29 mouse cellular contexts compared by ENCODE assay signal in the genomic region with DNA sequence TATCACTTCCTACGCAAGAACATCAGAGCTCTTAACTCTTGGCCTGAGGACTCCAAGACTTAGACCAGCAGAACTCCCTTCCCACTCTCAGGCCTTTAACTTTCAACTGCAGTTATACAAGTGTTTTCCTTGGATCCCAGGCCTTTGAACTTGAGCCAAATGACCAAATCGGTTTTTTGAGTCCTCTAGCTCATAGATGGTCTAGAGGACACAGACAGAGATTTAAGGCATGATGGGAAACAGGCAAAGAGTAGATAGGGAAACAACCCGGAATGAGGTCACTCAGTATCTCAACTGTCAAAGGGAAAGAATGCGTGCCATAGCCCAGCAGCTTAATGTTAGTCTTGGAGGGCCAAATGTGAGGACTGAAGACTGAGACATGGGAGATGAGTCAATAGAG. TPM values are rescaled to one million over a fixed set of nuclear protein-coding genes. Genes with fewer than 3 reads are reported as not detected.
DNase-seq lines count a peak whose midpoint lies in the region; ATAC-seq and TF ChIP-seq lines count a peak whose summit lies in the region.
"Had no signal": no experiment of that assay in that cellular context is flagged by ENCODE, and none has a peak within 500 bp of the region (broad histone marks: within the 10 kb centered on the region; RNA-seq: fewer than 3 reads in every experiment).

No protein-coding gene starts in this region.

- no peaks in the 10 kb centered on the region for H3K27me3 ChIP-seq in kidney, postnatal 0 days (ENCODE audit: insufficient read depth, low read length)
- H3K27me3 ChIP-seq in kidney, embryonic 16.5 days (ENCODE audit: insufficient read depth, low read length), result no peaks in the 10 kb centered on the region
- H3K27me3 ChIP-seq: embryonic facial prominence, embryonic 15.5 days; intestine, embryonic 15.5 days; limb, embryonic 12.5 days; liver, embryonic 15.5 days; lung, embryonic 15.5 days; midbrain, embryonic 13.5 days; neural tube, embryonic 15.5 days had no signal

- peak; percentile 40 for DNase-seq in kidney, postnatal 0 days (ENCODE audit: low spot score)
- peak; percentile 57 for DNase-seq in heart, adult 8-10 months (ENCODE audit: low spot score)
- DNase-seq in heart, postnatal 10 days, result peak; percentile 74 to 76
- peak; percentile 31 for DNase-seq in skeletal muscle tissue, adult 2 months (ENCODE audit: low read depth, low spot score)
- DNase-seq in thymus, postnatal 14 days, result no peak
- DNase-seq in left cerebral cortex, adult 9 months (ENCODE audit: low spot score in 2 of 2), result no peak
- DNase-seq: adrenal gland, adult 8-10 months; B cell, adult 2 months; cerebellum, adult 8-10 months; cerebellum, postnatal 25 days; gastrocnemius, postnatal 14 days; kidney, adult 8-10 months; lung, postnatal 4 days; retina, postnatal 1 day; right cerebral cortex, postnatal 14 days; thymus, postnatal 25 days had no signal

- H3K9me3 ChIP-seq in kidney, postnatal 0 days (replicated peaks; ENCODE audit: low read length), result no peaks in the 10 kb centered on the region
- no peaks in the 10 kb centered on the region for H3K9me3 ChIP-seq in kidney, embryonic 16.5 days (ENCODE audit: low read length)
- H3K9me3 ChIP-seq: embryonic facial prominence, embryonic 10.5 days; embryonic facial prominence, embryonic 15.5 days; intestine, embryonic 15.5 days; limb, embryonic 12.5 days; liver, embryonic 15.5 days; lung, embryonic 15.5 days; megakaryocyte, embryonic 14.5 days; midbrain, embryonic 13.5 days; neural tube, embryonic 15.5 days had no signal

- H3K4me1 ChIP-seq in kidney, postnatal 0 days (replicated peaks; ENCODE audit: insufficient read depth, low read length), result no peaks in the 10 kb centered on the region
- peaks cover 11% of the 10 kb centered on the region for H3K4me1 ChIP-seq in kidney, embryonic 16.5 days (ENCODE audit: insufficient read depth, low read length)
- H3K4me1 ChIP-seq: embryonic facial prominence, embryonic 15.5 days; intestine, embryonic 15.5 days; limb, embryonic 12.5 days; liver, embryonic 15.5 days; lung, embryonic 15.5 days; midbrain, embryonic 13.5 days; neural tube, embryonic 15.5 days had no signal

- H3K27ac ChIP-seq in kidney, postnatal 0 days, result no peak overlapping the region
- no peak overlapping the region for H3K27ac ChIP-seq in kidney, embryonic 16.5 days (ENCODE audit: low read length)
- H3K27ac ChIP-seq: embryonic facial prominence, embryonic 10.5 days; embryonic facial prominence, embryonic 15.5 days; hindbrain, postnatal 0 days; intestine, embryonic 15.5 days; limb, embryonic 12.5 days; liver, embryonic 15.5 days; lung, embryonic 15.5 days; midbrain, embryonic 13.5 days; neural tube, embryonic 15.5 days had no signal

- H3K36me3 ChIP-seq in kidney, postnatal 0 days (ENCODE audit: insufficient read depth, low read length), result no peaks in the 10 kb centered on the region
- H3K36me3 ChIP-seq in kidney, embryonic 16.5 days (ENCODE audit: insufficient read depth, low read length), result no peaks in the 10 kb centered on the region
- H3K36me3 ChIP-seq: embryonic facial prominence, embryonic 10.5 days; embryonic facial prominence, embryonic 15.5 days; intestine, embryonic 15.5 days; limb, embryonic 12.5 days; liver, embryonic 15.5 days; lung, embryonic 15.5 days; midbrain, embryonic 13.5 days; neural tube, embryonic 15.5 days had no signal

- ATAC-seq in kidney, postnatal 0 days (replicated peaks; ENCODE audit: low FRiP score, low read depth), result no peak
- no peak for ATAC-seq in kidney, embryonic 16.5 days (ENCODE audit: low FRiP score, low TSS enrichment)
- ATAC-seq: activated CD4-positive, CD25-positive, alpha-beta regulatory T cell, adult 4 months; forebrain, embryonic 14.5 days; hindbrain, postnatal 0 days; intestine, embryonic 15.5 days; midbrain, embryonic 13.5 days had no signal

- intact Hi-C loops in heart, postnatal 10 days (cut with DNase I), result no loop called here

- no peak overlapping the region for H3K4me2 ChIP-seq in kidney, postnatal 0 days (ENCODE audit: low read length)
- no peak overlapping the region for H3K4me2 ChIP-seq in kidney, embryonic 16.5 days (replicated peaks; ENCODE audit: low read depth, low read length)
- H3K4me2 ChIP-seq: embryonic facial prominence, embryonic 15.5 days; intestine, embryonic 15.5 days; limb, embryonic 12.5 days; liver, embryonic 15.5 days; lung, embryonic 15.5 days; midbrain, embryonic 13.5 days; neural tube, embryonic 15.5 days had no signal

- no peak for TF ChIP-seq CTCF in kidney, postnatal 0 days (IDR thresholded peaks at IDR 0.05; ENCODE audit: low read depth)

- H3K9ac ChIP-seq in kidney, postnatal 0 days (ENCODE audit: low read depth, low read length), result no peak overlapping the region
- no peak overlapping the region for H3K9ac ChIP-seq in kidney, embryonic 16.5 days (replicated peaks; ENCODE audit: low read length)
- H3K9ac ChIP-seq: embryonic facial prominence, embryonic 15.5 days; intestine, embryonic 15.5 days; limb, embryonic 12.5 days; liver, embryonic 15.5 days; lung, embryonic 15.5 days; midbrain, embryonic 13.5 days; neural tube, embryonic 15.5 days had no signal

- H3K4me3 ChIP-seq in kidney, postnatal 0 days (replicated peaks; ENCODE audit: low read depth, low read length), result no peak overlapping the region
- no peak overlapping the region for H3K4me3 ChIP-seq in kidney, embryonic 16.5 days (ENCODE audit: low read length)
- H3K4me3 ChIP-seq: embryonic facial prominence, embryonic 10.5 days; embryonic facial prominence, embryonic 15.5 days; intestine, embryonic 15.5 days; limb, embryonic 12.5 days; liver, embryonic 15.5 days; lung, embryonic 15.5 days; megakaryocyte, embryonic 14.5 days; midbrain, embryonic 13.5 days; neural tube, embryonic 15.5 days had no signal

- WGBS in kidney, postnatal 0 days, result 69% methylated on average over 4 of the region's 4 CpGs
- WGBS in kidney, embryonic 16.5 days, result 71% methylated on average over 4 of the region's 4 CpGs

RNA-seq across cellular contexts. Expression of a gene that starts 42.1 kb away (rescaled TPM):
- 5.0 and 5.6 TPM in 2 replicates for polyA plus RNA-seq in kidney, postnatal 0 days (2015; fragmentation: Nextera tagmentation; extraction: Ambion mirVana)
- 8.6 and 10.0 TPM in 2 replicates for polyA plus RNA-seq in kidney, embryonic 16.5 days (2015; fragmentation: Nextera tagmentation; extraction: Ambion mirVana)
- 10 to 100 TPM; 63.9 to 82.9 (median 76.6) TPM for total RNA-seq in heart, adult 8-10 months (2022)
- 10 to 100 TPM; 70.7 to 86.4 TPM for total RNA-seq in heart, postnatal 10 days (2021)

Comparison
In these comparisons a context has a peak if more than half of its experiments do, and no peak if none do; other contexts are left out.
1. DNase-seq: peak in kidney, postnatal 0 days (single experiment), heart, adult 8-10 months (single experiment), heart, postnatal 10 days (2 of 2) and skeletal muscle tissue, adult 2 months (single experiment); none in thymus, postnatal 14 days (single experiment) and left cerebral cortex, adult 9 months (0 of 2).